Mouse (Mus musculus) small intestine, adult 2 months (tissue): Measurements from ENCODE around the gene Rfxank. TPM values are rescaled to one million over a fixed set of nuclear protein-coding genes. Genes with fewer than 3 reads are reported as not detected.
A peak's percentile ranks its signal among the peaks of the same experiment; 100 is the strongest.

Source experiments
- H3K27ac ChIP-seq: fragments of 200-500 bp; 2 replicates; pipeline ENCODE4 v1.5.1; 2012; ENCODE audit warnings: low read depth, low read length, control low read depth, inconsistent platforms; ENCODE audit not compliant: insufficient read depth
- H3K27me3 ChIP-seq: fragments of 200-500 bp; 2 replicates; pipeline ENCODE4 v1.6.1; 2012; ENCODE audit warnings: mild to moderate bottlenecking, moderate library complexity, low read length, inconsistent platforms; ENCODE audit not compliant: control insufficient read depth, insufficient read depth
- H3K36me3 ChIP-seq: fragments of 200-500 bp; 2 replicates; pipeline ENCODE4 v1.6.1; 2012; ENCODE audit warnings: mild to moderate bottlenecking, low read length, control low read depth, inconsistent platforms; ENCODE audit not compliant: control insufficient read depth, insufficient read depth
- H3K4me1 ChIP-seq: fragments of 200-500 bp; 2 replicates; pipeline ENCODE4 v1.6.1; 2012; ENCODE audit warnings: low read length, inconsistent platforms, mixed read lengths; ENCODE audit not compliant: control insufficient read depth, insufficient read depth, insufficient read length
- H3K4me3 ChIP-seq: fragments of 200-500 bp; 2 replicates; pipeline ENCODE4 v1.5.1; 2012; ENCODE audit warnings: low read depth, mild to moderate bottlenecking, control low read depth, inconsistent platforms, low read length, moderate library complexity
- CTCF ChIP-seq: fragments of 200-500 bp; IDR thresholded peaks from 2 replicates; pipeline ENCODE4 v1.5.1; 2012; ENCODE audit warnings: low read depth, mild to moderate bottlenecking, control low read depth, inconsistent platforms, low read length, moderate library complexity, mixed read lengths; ENCODE audit not compliant: insufficient replicate concordance, insufficient read length; ENCODE audit errors: extremely low read depth
- POLR2A ChIP-seq: fragments of 200-500 bp; IDR thresholded peaks from 2 replicates; pipeline ENCODE4 v1.6.1; 2012; ENCODE audit warnings: low read depth, mild to moderate bottlenecking, control low read depth, inconsistent platforms, low read length, moderate library complexity
- WGBS: fragments of 180-500 bp; shearing (Covaris S2); methylation state at CpG from one replicate; pipeline ENCODE4 v1.1.7; 2018; 5-methylcytosine and 5-hydroxymethylcytosine counted together
- polyA plus RNA-seq: library from polyadenylated mRNA; depleted of rRNA; stranded (reverse); fragments of >200 nt; gene quantifications from 2 replicates; pipeline ENCODE4 v1.2.3, GENCODE M21; 2012

Gene Rfxank
- polyA plus RNA-seq, 1 experiment, result 44.9 TPM

- H3K36me3 ChIP-seq, result peaks cover 31% of the 10 kb centered on the region; the same call in 1 of the 2 replicates
- no peak overlapping the region for H3K27ac ChIP-seq
- TF ChIP-seq POLR2A (no peak), CTCF (no peak)
- WGBS, result 85% methylated on average over 7 of the region's 7 CpGs
- peaks cover 5% of the 10 kb centered on the region for H3K4me1 ChIP-seq
- H3K4me3 ChIP-seq, result no peak overlapping the region
- H3K27me3 ChIP-seq, result no peaks in the 10 kb centered on the region
Observed at GRCm38 (mm10) chr8:70147678-70148607, 9.0 kb upstream of the Rfxank start.

- 4% methylated on average over 9 of the region's 9 CpGs for WGBS
- TF ChIP-seq POLR2A (no peak), CTCF (no peak)
- Histone ChIP-seq H3K27me3 (no peaks in the 10 kb centered on the region), H3K27ac (peak overlapping the region; percentile 80), H3K4me1 (peaks cover 12% of the 10 kb centered on the region), H3K4me3 (peak overlapping the region; percentile 88), H3K36me3 (peaks cover 32% of the 10 kb centered on the region)
Observed at GRCm38 (mm10) chr8:70139981-70140380, 1.0 kb upstream of the Rfxank start.

- TF ChIP-seq POLR2A, result no peak
- no peak for TF ChIP-seq CTCF
- H3K4me1 ChIP-seq, result peaks cover 12% of the 10 kb centered on the region
- H3K27ac ChIP-seq, result 0 out of 2 replicates have a peak overlapping the region, but pooled peaks have one; percentile 79
- H3K27me3 ChIP-seq, result no peaks in the 10 kb centered on the region
- WGBS, result 75% methylated on average over 4 of the region's 4 CpGs
- peaks cover 36% of the 10 kb centered on the region for H3K36me3 ChIP-seq
- peak overlapping the region; percentile 15; the same call in 1 of the 2 replicates for H3K4me3 ChIP-seq
Observed at GRCm38 (mm10) chr8:70137890-70138289, 1.1 kb downstream of the Rfxank start.

GRCm38 (mm10) chr8:70136591-70136990, 2.4 kb downstream of the Rfxank start:
- TF ChIP-seq POLR2A, result no peak
- TF ChIP-seq CTCF, result no peak
- WGBS, result 87% methylated on average over 4 of the region's 4 CpGs

GRCm38 (mm10) chr8:70134931-70135330, 4.0 kb downstream of the Rfxank start:
- H3K27me3 ChIP-seq, result no peaks in the 10 kb centered on the region
- peaks cover 32% of the 10 kb centered on the region for H3K36me3 ChIP-seq
- no peak overlapping the region for H3K4me3 ChIP-seq
- peaks cover 20% of the 10 kb centered on the region for H3K4me1 ChIP-seq
- WGBS, result 93% methylated on average over 9 of the region's 9 CpGs
- TF ChIP-seq CTCF (no peak), POLR2A (no peak)
- no peak overlapping the region for H3K27ac ChIP-seq

More at GRCm38 (mm10) chr8:70136591-70136990, 2.4 kb downstream of the Rfxank start:
- Histone ChIP-seq H3K4me3 (no peak overlapping the region), H3K27me3 (no peaks in the 10 kb centered on the region), H3K4me1 (peaks cover 16% of the 10 kb centered on the region), H3K27ac (no peak overlapping the region), H3K36me3 (peaks cover 32% of the 10 kb centered on the region)

- 91% methylated on average over 5 of the region's 5 CpGs for WGBS
- Histone ChIP-seq H3K4me3 (no peak overlapping the region), H3K27ac (no peak overlapping the region), H3K4me1 (peaks cover 28% of the 10 kb centered on the region), H3K36me3 (peaks cover 32% of the 10 kb centered on the region), H3K27me3 (no peaks in the 10 kb centered on the region)
- TF ChIP-seq CTCF, result no peak
- no peak for TF ChIP-seq POLR2A
Observed at GRCm38 (mm10) chr8:70134086-70134485, 4.9 kb downstream of the Rfxank start.

- TF ChIP-seq CTCF (0 out of 2 replicates have a peak, but pooled peaks have one; percentile 16), POLR2A (peak; percentile 66; the same call in 1 of the 2 replicates)
- under 1% methylated on average over 37 of the region's 37 CpGs for WGBS
Observed at GRCm38 (mm10) chr8:70131166-70131883, 7.6 kb downstream of the Rfxank start, which contains the start of gene Nr2c2ap. Gene Nr2c2ap, plus strand, starts transcription at chr8:70131333.

More at GRCm38 (mm10) chr8:70131166-70131883, 7.6 kb downstream of the Rfxank start, which contains the start of gene Nr2c2ap:
- Histone ChIP-seq H3K4me1 (peaks cover 22% of the 10 kb centered on the region), H3K36me3 (peaks cover 29% of the 10 kb centered on the region), H3K4me3 (peak within 1 kb of the TSS; percentile 83), H3K27me3 (no peaks in the 10 kb centered on the region), H3K27ac (peak within 1 kb of the TSS; percentile 82)
